Mouse (Mus musculus) kidney, adult 2 months (tissue): ENCODE data around the gene Art2b.

Experiments
- CTCF ChIP-seq: fragments of 200-500 bp; conservative IDR thresholded peaks from 2 replicates; pipeline ENCODE4 v1.5.1; 2011; ENCODE audit warnings: low read depth, mild to moderate bottlenecking, control low read depth, low read length, moderate library complexity, mixed read lengths; ENCODE audit not compliant: insufficient read depth, insufficient read length
- POLR2A ChIP-seq: fragments of 200-500 bp; IDR thresholded peaks from one replicate; pipeline ENCODE4 v1.6.1; 2011; ENCODE audit warnings: low read depth, low read length, control low read depth

GRCm38 (mm10) chr7:101634513-101634912, 49.1 kb upstream of the Art2b start:
- TF ChIP-seq CTCF (no peak), POLR2A (no peak)
